Mouse (Mus musculus): ENCODE data around the gene P3h2.

- TF ChIP-seq CTCF (IDR thresholded peaks at IDR 0.05; ENCODE audit: low read depth) (peak; percentile 33; the same call in 1 of the 2 replicates), EP300 (optimal IDR thresholded peaks at IDR 0.05) (no peak)
Measured at GRCm38 (mm10) chr16:25945151-25945955, 160.2 kb downstream of the P3h2 start.
